Mouse (Mus musculus) lung, adult 2 months (tissue): ENCODE measurements around the gene Zbtb7b. TPM values are rescaled to one million over a fixed set of nuclear protein-coding genes. Genes with fewer than 3 reads are reported as not detected.
A peak's percentile ranks its signal among the peaks of the same experiment; 100 is the strongest.

Source experiments
- DNase-seq: peaks from one replicate; pipeline ENCODE4 v3.0.0; 2022
- H3K4me1 ChIP-seq: fragments of 200-500 bp; 2 replicates; pipeline ENCODE4 v1.6.1; 2011; ENCODE audit warnings: low read length; ENCODE audit not compliant: control insufficient read depth, insufficient read depth
- H3K4me3 ChIP-seq: fragments of 200-500 bp; replicated peaks from 2 replicates; pipeline ENCODE3; 2011; ENCODE audit warnings: low read depth, mild to moderate bottlenecking, control low read depth, low read length; ENCODE audit errors: extremely low read depth
- CTCF ChIP-seq: fragments of 200-500 bp; IDR thresholded peaks from 2 replicates; pipeline ENCODE4 v1.5.1; 2011; ENCODE audit warnings: mild to moderate bottlenecking, low read length, control low read depth; ENCODE audit not compliant: insufficient read depth
- POLR2A ChIP-seq: fragments of 200-500 bp; IDR thresholded peaks from 2 replicates; pipeline ENCODE4 v1.6.1; 2011; ENCODE audit warnings: low read depth, mild to moderate bottlenecking, control low read depth, low read length, borderline replicate concordance; ENCODE audit errors: extremely low read depth
- WGBS: fragments of 180-500 bp; shearing (Covaris S2); methylation state at CpG from one replicate; pipeline ENCODE4 v1.1.7; 2018; 5-methylcytosine and 5-hydroxymethylcytosine counted together
- polyA plus RNA-seq: library from polyadenylated mRNA; depleted of rRNA; stranded (reverse); fragments of >200 nt; gene quantifications from 2 replicates; pipeline ENCODE4 v1.2.3, GENCODE M21; 2012

The Zbtb7b gene
- polyA plus RNA-seq, 1 experiment = 63.0 TPM

- Histone ChIP-seq H3K4me1 (no peaks in the 10 kb centered on the region), H3K4me3 (no peak within 1 kb of the TSS)
- TF ChIP-seq CTCF (no peak), POLR2A (no peak)
- WGBS = 74% methylated on average over 5 of the region's 5 CpGs
- no peak for DNase-seq
Observed at GRCm38 (mm10) chr3:89402693-89403092, 8.1 kb upstream of the Zbtb7b start, which contains the start of gene Lenep. Gene Lenep, minus strand, starts transcription at chr3:89402793.

GRCm38 (mm10) chr3:89401329-89401728 lies 6.8 kb upstream of the Zbtb7b start:
- peaks cover 3% of the 10 kb centered on the region; the same call in 1 of the 2 replicates for H3K4me1 ChIP-seq
- TF ChIP-seq CTCF (no peak), POLR2A (no peak)
- WGBS = 87% methylated on average over 7 of the region's 7 CpGs
- DNase-seq = no peak
- H3K4me3 ChIP-seq = no peak overlapping the region

- peaks cover 11% of the 10 kb centered on the region for H3K4me1 ChIP-seq
- TF ChIP-seq POLR2A (no peak), CTCF (no peak)
- no peak for DNase-seq
- under 1% methylated on average over 4 of the region's 4 CpGs for WGBS
- H3K4me3 ChIP-seq = no peak overlapping the region
Observed at GRCm38 (mm10) chr3:89396654-89397005, 2.1 kb upstream of the Zbtb7b start.

GRCm38 (mm10) chr3:89395806-89396653 lies 1.5 kb upstream of the Zbtb7b start:
- Histone ChIP-seq H3K4me1 (peaks cover 14% of the 10 kb centered on the region), H3K4me3 (peak overlapping the region; percentile 61)
- WGBS = 1% methylated on average over 42 of the region's 44 CpGs
- peak; percentile 67 for DNase-seq
- TF ChIP-seq CTCF (peak; percentile 84), POLR2A (peak; percentile 22; the same call in 1 of the 2 replicates)

GRCm38 (mm10) chr3:89395419-89395805 lies 836 bp upstream of the Zbtb7b start:
- H3K4me3 ChIP-seq = peak overlapping the region; percentile 61
- no peak for TF ChIP-seq POLR2A
- no peak for TF ChIP-seq CTCF
- peaks cover 18% of the 10 kb centered on the region for H3K4me1 ChIP-seq
- peak; percentile 39 for DNase-seq
- 7% methylated on average over 10 of the region's 10 CpGs for WGBS

- Histone ChIP-seq H3K4me1 (peaks cover 21% of the 10 kb centered on the region), H3K4me3 (peak overlapping the region; percentile 50)
- peak; percentile 72; the same call in 1 of the 2 replicates for TF ChIP-seq POLR2A
- no peak for TF ChIP-seq CTCF
- under 1% methylated on average over 12 of the region's 12 CpGs for WGBS
- peak; percentile 84 for DNase-seq
Observed at GRCm38 (mm10) chr3:89394894-89395256, 299 bp upstream of the Zbtb7b start.

GRCm38 (mm10) chr3:89393605-89394004 lies 971 bp downstream of the Zbtb7b start:
- DNase-seq = peak; percentile 98
- WGBS = under 1% methylated on average over 15 of the region's 15 CpGs
- Histone ChIP-seq H3K4me1 (peaks cover 23% of the 10 kb centered on the region), H3K4me3 (peak overlapping the region; percentile 82)
- no peak for TF ChIP-seq CTCF
- TF ChIP-seq POLR2A = peak; percentile 84; the same call in 1 of the 2 replicates

GRCm38 (mm10) chr3:89392871-89393311 lies 1.7 kb downstream of the Zbtb7b start:
- TF ChIP-seq POLR2A (no peak), CTCF (no peak)
- peaks cover 29% of the 10 kb centered on the region for H3K4me1 ChIP-seq
- WGBS = under 1% methylated on average over 23 of the region's 24 CpGs
- peak overlapping the region; percentile 85 for H3K4me3 ChIP-seq
- DNase-seq = peak; percentile 56

- DNase-seq = peak; percentile 66
- TF ChIP-seq CTCF = no peak
- TF ChIP-seq POLR2A = no peak
- under 1% methylated on average over 55 of the region's 56 CpGs for WGBS
- peak overlapping the region; percentile 85 for H3K4me3 ChIP-seq
- H3K4me1 ChIP-seq = peaks cover 29% of the 10 kb centered on the region
Observed at GRCm38 (mm10) chr3:89391663-89392511, 2.7 kb downstream of the Zbtb7b start.
